Mouse (Mus musculus) megakaryocyte-erythroid progenitor cell, adult 5-6 weeks (primary cell): ENCODE results near the gene Gm26558. TPM values are rescaled to one million over a fixed set of nuclear protein-coding genes. Genes with fewer than 3 reads are reported as not detected.

Experiments
- ATAC-seq: replicated peaks from 2 replicates; pipeline ENCODE4 v1.8.0; 2016; ENCODE audit warnings: mild to moderate bottlenecking, inconsistent platforms; ENCODE audit not compliant: severe bottlenecking, poor library complexity, low FRiP score, low TSS enrichment
- total RNA-seq, 2 experiments: library from RNA; stranded (forward) in 1 of 2; stranded (reverse) in 1 of 2; fragments of 200-1000, 215-1000 nt in 1 of 2; fragments of >200 nt in 1 of 2; fragmentation: Nextera tagmentation in 1 of 2; gene quantifications; 2 replicates each; pipeline ENCODE4 v1.2.3; 2014 to 2017

Gm26558 gene
- total RNA-seq (2014; fragmentation: Nextera tagmentation), result not detected in 2 replicates
- not detected in 2 replicates for total RNA-seq (2017)

DNA sequence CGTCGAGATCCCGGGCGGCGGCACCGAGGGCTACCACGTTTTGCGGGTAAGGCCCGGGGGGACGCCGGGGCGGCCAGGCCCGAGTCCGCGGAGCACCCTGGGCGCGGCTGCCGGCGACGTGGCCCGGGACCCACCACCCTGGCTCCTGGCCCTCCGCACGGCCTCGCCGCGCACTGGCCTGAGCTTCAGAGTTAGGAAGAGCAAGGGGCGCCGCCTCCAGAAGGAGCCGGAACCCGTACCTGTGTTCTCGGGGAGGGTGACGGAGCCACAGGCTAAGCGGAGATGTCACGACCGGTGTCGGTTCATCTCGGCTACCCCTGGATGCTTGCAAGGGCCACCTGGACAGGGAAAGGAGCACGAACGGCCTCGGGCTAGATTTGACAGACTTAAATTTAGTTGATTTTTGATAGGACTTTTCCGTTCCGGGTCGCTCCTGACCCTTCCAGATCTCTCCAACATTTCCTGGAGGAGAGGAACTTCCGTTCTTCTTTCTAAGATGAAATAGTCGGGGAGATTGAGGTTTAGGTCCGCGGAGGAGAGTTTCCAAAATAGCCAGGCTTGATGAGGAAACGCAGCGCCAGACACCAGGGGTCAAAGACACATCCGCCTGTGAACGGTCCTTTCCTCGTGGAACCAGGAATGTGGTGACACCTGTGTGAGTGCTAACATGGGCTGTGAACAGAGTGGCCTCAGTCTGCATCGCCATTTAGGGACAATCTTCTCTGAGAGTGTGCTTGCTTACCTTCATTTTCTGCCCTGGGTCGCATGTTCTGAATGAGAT is at the start of gene Gm26558:
TSS of gene Gm26558 (minus strand) at position 394 of the 781 bp plus-strand sequence.
- ATAC-seq, result peak; percentile 31; the same call in 1 of the 2 replicates

DNA sequence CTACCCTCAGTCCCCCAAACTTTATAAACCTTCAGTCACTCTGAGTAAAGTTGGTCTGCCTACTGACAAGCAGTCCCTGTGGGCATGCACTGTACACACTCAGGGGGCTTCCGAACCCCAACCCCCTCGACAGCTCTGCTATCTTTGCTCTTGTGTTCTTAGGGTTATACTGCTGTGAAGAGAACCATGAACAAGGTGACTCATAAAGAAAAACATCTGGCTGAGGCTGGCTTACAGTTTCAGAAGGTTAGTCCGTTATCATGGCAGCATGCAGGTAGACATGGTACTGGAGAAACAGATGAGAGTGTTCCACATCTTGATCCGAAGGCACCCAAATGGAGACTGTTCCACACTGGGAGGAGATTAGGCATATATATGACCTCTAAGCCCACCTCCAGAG is 49.0 kb upstream of the Gm26558 start:
- ATAC-seq, result no peak

DNA sequence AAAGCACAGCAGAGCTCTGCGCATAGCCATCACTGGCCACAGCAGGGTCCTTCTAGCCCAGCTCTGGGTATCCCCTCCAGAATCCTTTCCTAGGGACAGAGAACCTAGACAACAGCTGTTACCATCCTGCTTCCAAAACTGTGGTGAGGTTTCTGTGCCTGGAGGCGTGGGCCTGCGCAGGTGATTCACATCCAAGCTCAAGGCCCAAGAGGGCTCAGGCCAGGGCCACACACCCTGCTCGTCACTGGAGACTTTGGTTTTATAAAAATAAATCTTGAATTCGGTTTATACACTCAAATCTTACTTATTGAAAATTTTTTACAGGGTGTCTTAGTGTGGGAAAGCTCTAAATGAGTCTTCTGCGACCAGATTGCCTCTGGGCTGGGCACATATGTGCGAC is 48.3 kb upstream of the Gm26558 start:
- ATAC-seq, result no peak

DNA sequence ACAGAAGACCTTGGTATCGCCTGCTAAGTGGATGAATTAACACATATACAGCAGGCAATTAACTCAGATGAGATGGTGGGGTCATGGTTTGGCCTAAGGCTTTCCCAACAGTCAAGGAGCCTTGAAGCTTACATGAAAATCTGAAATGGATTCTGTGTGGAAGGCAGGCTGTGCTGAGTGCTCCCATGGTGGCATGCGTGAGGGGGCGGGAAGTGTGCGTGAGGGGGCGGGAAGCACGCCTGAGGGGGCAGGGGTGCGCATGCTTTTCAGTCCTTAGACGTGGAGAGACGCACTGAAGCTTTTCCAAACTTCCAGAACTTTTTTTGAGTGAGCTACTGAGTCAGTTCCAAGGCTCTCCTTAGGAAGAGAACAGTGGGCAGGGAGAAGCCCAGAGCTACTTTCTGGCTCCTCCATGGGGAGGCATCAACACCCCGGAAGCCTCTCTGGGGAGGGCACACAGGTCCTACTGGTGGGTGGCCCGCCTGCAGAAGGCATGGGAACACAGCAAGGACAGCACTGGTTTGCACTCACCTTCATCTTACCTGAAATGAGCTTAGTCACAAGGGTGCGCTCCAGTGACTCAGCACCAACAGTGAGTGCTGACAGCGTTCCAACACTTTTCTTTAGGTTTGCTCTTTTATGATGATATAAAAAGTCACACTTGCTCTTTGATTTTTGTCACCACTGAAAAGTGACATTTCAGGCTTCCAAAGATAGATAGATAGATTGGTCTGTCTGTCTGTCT is 47.2 kb upstream of the Gm26558 start:
- no peak for ATAC-seq

DNA sequence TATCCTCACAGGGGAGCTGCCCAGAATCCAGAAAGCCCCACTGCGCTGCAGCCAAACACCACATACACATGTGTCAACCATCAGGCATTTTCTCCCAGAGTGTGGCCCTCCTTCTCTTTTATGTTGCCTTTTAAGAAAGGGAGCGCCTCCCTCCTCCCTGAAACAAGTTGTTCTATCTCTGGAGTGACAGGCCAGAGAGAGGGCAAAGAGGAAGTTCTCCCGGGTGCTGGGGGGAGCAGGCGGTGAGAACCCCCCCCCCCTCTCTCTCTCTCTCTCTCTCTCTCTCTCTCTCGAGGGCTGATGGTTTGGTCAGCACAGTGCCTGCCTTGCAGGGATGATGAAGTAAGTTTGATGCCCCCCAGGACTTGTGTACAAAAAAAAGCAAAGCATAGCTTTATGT is 40.5 kb upstream of the Gm26558 start:
- no peak for ATAC-seq

DNA sequence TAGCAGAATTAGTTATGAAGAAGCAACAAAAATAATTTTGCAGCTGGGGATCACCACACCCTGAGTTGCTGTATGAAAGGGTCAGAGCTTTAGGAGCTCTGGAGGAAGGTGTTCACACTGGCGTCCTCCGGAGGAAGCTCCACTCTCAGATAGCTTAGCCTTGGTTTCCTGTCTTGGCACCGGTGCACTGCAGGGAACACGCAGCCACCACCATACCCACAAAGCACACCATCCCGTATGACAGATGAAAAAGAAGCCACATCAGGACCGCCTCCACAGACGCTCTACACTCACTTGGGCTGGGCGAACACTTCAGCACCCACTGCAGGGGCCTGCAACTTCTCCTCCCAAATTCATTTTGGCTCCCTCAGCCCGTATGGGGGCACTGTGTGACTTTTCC is 39.7 kb upstream of the Gm26558 start:
- ATAC-seq, result 0 out of 2 replicates have a peak, but pooled peaks have one; percentile 20

DNA sequence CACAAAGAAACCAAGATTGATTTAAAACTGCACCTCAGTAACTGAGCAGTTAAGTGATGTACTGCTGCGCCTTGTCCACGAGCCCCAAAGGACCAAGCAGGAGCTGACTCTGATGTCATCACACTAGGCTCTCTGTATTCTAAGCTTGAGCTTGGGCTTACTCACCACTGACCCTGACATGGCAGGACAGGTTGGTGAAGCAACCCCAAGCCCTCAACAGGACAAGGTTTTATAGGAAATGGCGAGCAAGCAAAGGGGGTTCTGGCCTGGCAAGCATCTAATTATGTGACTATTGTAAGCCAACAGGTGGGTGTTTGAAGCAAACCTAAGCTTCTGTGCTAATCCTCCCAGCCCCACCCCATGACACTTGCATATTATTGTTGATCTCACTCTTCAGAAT is 38.9 kb upstream of the Gm26558 start:
- ATAC-seq, result no peak

DNA sequence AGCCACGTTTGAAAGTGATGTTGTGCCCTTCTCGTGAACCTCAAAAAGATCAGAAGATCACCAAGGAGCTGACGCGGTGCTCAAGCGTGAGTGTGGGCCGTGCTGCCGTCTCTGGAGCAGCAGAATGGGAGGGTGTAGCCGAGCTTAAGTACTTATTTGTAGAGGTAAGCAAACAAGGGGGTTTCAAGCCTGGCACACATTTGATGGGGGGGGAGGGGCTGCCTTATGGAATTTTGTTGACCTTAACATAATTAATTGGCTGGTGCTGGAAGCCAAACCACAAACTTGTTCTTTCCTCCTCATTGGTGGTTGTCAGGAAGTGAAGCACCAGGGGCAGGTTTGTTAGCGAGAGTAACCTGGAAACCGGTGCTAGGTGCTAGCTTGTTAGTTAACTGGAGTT is 33.8 kb upstream of the Gm26558 start:
- no peak for ATAC-seq

DNA sequence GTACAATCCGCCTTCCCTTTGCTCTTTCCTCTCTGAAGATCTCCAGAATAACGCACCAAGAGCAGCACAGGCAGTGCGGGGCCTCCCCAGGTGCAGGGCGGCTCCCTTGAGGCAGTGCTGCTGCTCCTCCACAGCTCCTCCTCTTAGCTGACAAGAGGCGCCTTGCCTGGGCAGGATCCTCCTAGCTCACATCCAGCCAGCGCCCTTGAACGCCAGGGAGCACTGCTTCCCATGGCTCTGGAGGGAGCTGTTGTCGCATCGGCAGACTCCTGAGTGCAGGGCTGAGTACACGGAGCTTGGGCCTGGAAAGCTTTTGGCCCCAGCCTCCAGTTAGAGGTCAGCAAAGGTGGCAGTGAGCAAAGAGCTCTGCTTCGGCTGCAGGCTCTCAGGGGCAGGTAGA is 28.3 kb upstream of the Gm26558 start:
- no peak for ATAC-seq

DNA sequence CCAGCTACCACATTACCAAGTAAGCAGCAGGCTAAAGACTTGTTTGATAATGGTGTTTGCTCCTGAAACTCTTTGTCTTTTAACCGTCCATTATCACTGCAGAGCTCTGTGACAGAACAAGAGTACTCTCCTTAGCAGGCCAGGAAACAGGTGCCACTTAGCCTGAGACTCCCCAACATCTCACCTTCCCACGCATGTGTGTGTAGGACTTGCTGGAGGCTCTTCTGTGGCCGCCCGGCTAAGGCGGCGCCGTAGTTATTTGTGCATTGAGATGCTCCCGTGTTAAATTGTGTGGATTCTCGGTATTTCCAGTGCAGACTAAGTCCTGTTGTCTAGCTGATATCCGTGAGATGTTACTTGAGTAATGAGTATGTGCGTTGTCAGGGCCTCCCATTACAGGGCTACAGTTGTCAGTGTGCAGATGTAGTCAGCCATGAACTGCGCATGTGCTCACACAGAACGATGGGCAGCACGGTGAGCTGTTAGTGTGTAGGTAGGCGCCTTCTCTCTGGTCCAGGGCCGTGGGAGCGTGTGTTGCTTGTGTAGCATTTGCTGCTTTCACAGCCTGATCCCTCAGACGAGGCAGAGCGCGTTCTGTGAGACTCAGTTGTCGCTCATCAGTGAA is 26.7 kb upstream of the Gm26558 start:
- ATAC-seq, result no peak

DNA sequence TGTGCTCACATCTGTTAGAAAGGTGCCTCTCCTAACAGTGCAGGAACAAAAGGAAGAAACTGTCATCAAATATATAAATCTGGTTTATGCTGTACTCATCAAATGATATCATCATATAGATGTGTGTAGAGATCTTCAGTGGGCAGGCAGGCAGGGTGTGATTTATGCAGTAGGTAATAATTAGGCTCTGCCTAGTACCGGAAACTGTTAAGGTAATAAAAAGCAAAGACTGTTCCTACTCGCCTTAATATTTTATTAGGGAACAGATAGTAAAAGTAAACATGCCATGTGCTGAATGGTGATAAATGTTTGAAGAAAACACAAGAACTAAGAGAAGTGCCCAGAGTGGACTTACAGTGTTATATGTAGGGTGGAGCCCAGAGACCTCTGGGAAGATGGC is 20.4 kb upstream of the Gm26558 start:
- ATAC-seq, result no peak

DNA sequence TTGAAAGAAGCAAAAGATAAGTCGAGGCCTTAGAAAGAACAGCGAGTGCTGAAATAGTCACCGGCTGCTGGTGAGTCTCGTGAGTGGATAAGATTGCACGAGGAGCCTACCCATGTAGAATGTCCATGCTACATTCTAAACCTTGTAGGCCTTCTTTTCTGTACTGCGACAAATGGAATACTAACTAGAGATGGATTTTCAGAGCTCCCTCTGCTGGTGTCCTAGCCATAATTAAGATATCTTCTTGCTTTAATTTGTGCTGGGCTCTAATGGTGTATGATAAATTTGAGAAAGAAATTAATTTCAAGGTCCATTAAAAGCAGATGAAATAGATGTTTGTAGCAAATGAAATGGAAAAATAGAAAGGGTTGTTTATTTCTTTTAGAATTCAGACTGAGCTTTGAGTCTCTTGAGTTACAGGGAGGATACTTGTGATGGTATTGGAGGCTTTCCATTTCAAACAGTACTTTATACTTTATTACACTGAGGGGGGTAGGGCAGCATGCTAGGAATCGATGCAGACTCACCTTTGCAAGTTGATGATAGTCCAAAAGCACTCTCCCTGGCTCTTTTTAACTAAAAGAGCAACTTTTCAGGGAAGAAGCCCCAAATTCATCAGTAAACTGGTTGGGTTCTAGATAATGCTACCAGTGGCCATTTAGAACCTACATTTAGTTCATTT is 11.7 kb upstream of the Gm26558 start:
- ATAC-seq, result peak; percentile 43; the same call in 1 of the 2 replicates

DNA sequence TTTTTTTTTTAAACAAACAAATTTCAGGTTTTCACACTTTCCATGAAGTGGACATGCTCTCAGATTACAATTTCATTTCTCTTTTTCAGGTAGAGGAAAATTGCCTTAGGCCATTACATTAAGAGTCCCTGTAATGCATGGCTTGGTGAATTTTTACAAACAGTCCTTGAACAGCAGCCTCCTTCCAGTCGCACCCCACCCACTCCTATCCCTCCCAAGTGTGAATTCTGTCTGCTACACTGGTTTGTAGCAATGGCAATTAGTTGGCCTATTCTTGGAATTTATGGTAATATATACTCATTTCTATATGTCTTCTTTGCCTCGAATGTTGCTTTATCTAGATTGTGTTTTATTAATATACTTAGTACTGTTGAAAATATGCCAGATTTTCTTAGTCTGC is 10.6 kb upstream of the Gm26558 start:
- ATAC-seq, result no peak

DNA sequence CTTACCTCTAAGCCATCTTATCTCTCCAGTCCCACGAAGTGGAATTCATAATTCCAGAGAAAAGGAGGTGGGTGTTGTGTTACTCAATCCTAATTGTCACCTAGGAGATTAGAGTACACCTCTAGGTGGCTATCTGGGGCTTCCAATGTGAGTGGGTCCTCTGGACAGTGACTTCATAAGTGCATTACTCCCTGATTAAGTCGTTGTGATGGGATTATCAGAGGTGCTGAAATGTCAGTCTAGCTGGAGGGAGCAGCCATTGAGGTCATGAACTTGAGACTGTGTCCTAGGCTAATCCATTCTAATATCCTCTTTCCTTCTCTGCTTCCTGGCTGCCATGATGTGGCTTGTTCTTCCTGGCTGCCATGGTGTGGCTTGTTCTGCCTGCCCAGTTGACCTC is 8.0 kb upstream of the Gm26558 start:
- ATAC-seq, result no peak

DNA sequence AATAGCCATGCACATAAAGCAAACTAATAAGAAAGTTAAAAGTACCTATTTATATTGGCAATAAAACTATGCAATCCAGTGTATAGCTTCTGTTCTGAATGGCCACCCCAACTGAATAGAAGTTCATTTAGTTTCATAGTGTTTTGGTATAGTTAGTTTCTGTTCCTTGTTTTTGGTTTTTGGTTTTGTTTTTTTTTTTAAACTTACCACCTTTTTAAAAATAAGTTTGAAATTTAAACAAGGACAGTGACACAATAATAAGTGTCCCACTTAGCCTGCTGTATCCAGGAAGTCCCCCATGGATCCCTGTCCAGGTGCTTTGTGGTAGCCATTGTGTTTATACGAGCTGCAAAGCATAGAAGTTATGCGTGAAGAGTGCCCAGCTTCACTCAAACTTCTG is 7.3 kb upstream of the Gm26558 start:
- no peak for ATAC-seq

DNA sequence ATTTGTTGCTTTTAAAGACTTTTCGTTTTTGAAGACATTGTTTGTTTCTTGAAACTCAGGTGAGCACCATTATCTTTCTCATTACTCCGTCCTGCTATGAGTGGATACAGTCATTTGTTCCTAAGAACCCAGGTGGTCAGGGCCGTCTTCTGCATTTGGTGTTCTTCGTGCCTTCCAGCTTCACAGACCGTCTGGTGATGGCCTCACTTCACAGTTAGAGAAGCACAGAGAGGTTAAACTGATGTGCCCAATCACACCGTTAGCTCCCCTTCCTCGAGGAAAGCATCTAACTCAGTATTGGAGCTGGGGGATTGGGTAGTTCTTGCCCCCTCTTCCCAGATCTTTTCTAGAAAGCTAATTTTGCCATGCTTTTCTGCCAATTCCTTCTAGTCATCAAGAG is 5.1 kb upstream of the Gm26558 start:
- no peak for ATAC-seq

DNA sequence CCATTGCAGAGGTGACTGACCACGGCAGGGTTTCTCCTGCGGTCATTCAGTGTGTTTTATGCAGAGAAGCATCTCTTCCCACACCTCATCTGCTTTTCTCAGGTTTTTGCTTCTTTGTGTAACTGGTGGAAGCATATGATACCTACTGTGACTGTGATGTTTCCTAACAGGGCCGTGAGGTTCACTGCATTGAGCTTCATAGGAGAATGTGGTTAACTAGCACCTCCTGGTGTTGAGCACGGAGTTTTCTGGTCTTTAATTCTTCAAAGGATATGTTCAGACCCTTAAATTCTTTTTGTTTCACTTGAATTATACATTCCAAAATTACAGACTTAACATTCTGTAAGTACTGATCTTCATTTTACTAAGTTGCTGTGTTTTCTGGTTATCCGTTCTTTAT is 1.9 kb upstream of the Gm26558 start:
- no peak for ATAC-seq

DNA sequence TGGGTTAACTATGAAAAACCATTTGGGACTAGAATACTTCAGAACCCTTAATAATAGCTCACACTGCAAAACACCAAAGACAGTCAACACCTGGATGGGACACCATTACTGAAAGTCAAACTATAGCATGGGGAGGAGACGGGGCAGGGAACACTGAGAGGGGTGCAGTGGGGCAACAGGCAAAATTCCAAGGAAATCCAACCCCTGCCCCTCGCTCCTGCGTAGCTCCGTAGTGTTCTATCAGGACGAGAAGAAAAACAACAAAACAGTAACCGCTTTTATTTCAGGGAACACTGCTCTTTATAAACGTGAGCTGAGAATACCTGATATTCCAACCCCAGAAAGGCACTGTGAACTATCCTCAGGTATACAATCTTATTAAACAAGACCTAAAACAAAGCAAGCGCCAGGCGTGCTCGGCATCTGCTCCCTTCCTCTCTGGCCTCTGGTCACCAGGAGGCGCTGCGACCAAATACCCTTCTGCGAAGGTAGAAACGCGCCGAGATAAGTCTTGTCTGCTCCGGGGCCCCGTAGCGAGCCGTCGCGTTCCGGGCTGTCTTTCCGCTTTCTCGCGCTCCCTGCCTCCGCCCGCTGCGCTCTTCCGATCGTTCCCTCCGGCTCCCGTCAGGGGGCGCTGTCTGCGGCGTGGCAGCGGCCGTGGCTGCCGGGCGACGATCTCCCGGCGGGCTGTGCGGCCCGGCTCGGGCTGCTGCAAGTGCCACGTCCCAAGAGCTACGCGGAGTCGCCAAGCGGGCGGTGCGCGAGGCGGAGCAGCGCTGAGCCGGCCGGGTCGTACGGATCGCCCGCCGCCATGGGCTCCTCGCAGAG is 807 bp downstream of the Gm26558 start, which contains the start of gene Gorasp2:
TSS of gene Gorasp2 (plus strand) at position 690 of the 828 bp plus-strand sequence.
- ATAC-seq, result peak; percentile 92

DNA sequence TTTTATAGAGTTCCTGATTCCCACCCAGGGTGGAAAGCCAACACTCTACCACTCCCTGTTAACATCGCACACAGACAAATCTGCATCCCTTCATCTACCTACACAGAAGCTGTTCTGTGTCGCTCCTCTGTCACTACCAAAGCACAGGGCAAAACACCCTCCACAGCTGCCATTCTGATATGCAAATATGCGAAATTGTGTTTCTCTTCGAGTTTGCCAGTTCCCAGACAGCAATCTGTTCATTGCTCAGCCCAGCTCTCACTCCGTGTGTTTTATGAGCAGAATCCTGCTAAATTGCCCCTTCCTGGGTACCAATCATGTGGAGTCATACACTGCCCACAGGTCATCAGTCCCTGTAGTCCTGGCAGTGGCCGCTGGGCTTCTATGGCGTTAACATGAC is 4.8 kb downstream of the Gm26558 start:
- no peak for ATAC-seq
